Mouse (Mus musculus) brain, embryonic 14.5 days (tissue): Measurements from ENCODE around the gene Nfasc.

Experiments
- CTCF ChIP-seq: fragments of 200-500 bp; IDR thresholded peaks from 2 replicates; pipeline ENCODE4 v1.5.1; 2012; ENCODE audit warnings: inconsistent platforms, mild to moderate bottlenecking, moderate library complexity, borderline replicate concordance; ENCODE audit not compliant: insufficient read depth, insufficient read length; ENCODE audit errors: extremely low read depth
- POLR2A ChIP-seq: fragments of 200-500 bp; IDR thresholded peaks from 2 replicates; pipeline ENCODE4 v1.6.1; 2012; ENCODE audit warnings: mild to moderate bottlenecking, inconsistent platforms, borderline replicate concordance; ENCODE audit not compliant: poor library complexity, insufficient read depth, insufficient read length, severe bottlenecking; ENCODE audit errors: extremely low read depth

DNA sequence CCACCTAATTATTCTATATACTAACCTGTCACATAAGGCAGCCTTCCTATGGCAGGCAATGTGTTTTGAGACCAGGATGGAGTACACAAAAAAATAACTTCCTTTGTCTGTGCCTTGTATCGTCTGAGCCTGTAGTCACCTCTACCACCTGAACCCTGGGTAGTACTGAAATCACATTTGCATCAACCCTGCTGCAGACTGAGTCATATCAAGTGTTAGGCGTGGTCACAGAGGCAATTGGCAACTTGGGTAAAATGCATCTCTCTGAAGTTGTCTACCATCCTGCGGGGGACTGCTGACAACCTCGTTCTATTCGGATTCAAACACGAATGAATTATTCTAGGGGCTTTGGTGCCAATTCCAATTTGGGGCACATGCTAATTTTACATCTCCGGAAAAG is 161.5 kb downstream of the Nfasc start:
- TF ChIP-seq CTCF (no peak), POLR2A (no peak)
